Comparison of ENCODE assay signal across 15 mouse cellular contexts in genomic region chr1:76031171-76031922, GRCm38 (mm10).
A peak's percentile ranks its signal among the peaks of the same experiment; 100 is the strongest.
DNase-seq lines count a peak whose midpoint lies in the region; ATAC-seq and TF ChIP-seq lines count a peak whose summit lies in the region.
"Had no signal": no experiment of that assay in that cellular context is flagged by ENCODE, and none has a peak within 500 bp of the region (broad histone marks: within the 10 kb centered on the region; RNA-seq: fewer than 3 reads in every experiment).

No protein-coding gene starts in this region.

- no peak overlapping the region for H3K4me3 ChIP-seq in heart, embryonic 11.5 days (ENCODE audit: low read depth, low read length)
- no peak overlapping the region for H3K4me3 ChIP-seq in lung, embryonic 15.5 days
- H3K4me3 ChIP-seq in lung, adult 2 months (replicated peaks; ENCODE audit: extremely low read depth, low read depth, low read length) = no peak overlapping the region
- H3K4me3 ChIP-seq: embryonic facial prominence, embryonic 15.5 days had no signal

- H3K27me3 ChIP-seq in heart, embryonic 11.5 days (ENCODE audit: control insufficient read depth, insufficient read depth, low read length) = no peaks in the 10 kb centered on the region
- H3K27me3 ChIP-seq in lung, embryonic 15.5 days = no peaks in the 10 kb centered on the region
- H3K27me3 ChIP-seq: embryonic facial prominence, embryonic 15.5 days had no signal

- no peaks in the 10 kb centered on the region for H3K9me3 ChIP-seq in heart, embryonic 11.5 days (replicated peaks; ENCODE audit: control insufficient read depth, low read length)
- H3K9me3 ChIP-seq in lung, embryonic 15.5 days = no peaks in the 10 kb centered on the region
- H3K9me3 ChIP-seq: embryonic facial prominence, embryonic 15.5 days had no signal

- H3K4me2 ChIP-seq in heart, embryonic 11.5 days = no peak overlapping the region
- no peak overlapping the region for H3K4me2 ChIP-seq in lung, embryonic 15.5 days
- H3K4me2 ChIP-seq: embryonic facial prominence, embryonic 15.5 days; hindbrain, embryonic 14.5 days had no signal

- TF ChIP-seq POLR2A in lung, adult 2 months (IDR thresholded peaks at IDR 0.05; ENCODE audit: borderline replicate concordance, extremely low read depth, low read depth, low read length) = no peak

- WGBS in heart, embryonic 11.5 days (ENCODE audit: insufficient replicate concordance) = 58% methylated on average over 11 of the region's 11 CpGs
- 17% methylated on average over 11 of the region's 11 CpGs for WGBS in lung, embryonic 15.5 days
- WGBS in lung, adult 2 months = 22% methylated on average over 11 of the region's 11 CpGs

- H3K9ac ChIP-seq in heart, embryonic 11.5 days (ENCODE audit: low read depth, low read length) = no peak overlapping the region
- H3K9ac ChIP-seq in lung, embryonic 15.5 days = no peak overlapping the region
- H3K9ac ChIP-seq: embryonic facial prominence, embryonic 15.5 days; hindbrain, embryonic 14.5 days had no signal

- H3K36me3 ChIP-seq in heart, embryonic 11.5 days (ENCODE audit: control insufficient read depth, insufficient read depth, low read length) = no peaks in the 10 kb centered on the region
- H3K36me3 ChIP-seq in lung, embryonic 15.5 days = no peaks in the 10 kb centered on the region
- H3K36me3 ChIP-seq: embryonic facial prominence, embryonic 15.5 days had no signal

- peak; percentile 11 for DNase-seq in adrenal gland, adult 8-10 months
- DNase-seq in adrenal gland, postnatal 10 days = no peak
- DNase-seq in heart, postnatal 4 days = peak; percentile 14
- DNase-seq in lung, adult 2 months = no peak
- no peak for DNase-seq in B cell, adult 2 months
- no peak for DNase-seq in urinary bladder, postnatal 25 days (ENCODE audit: low spot score)
- DNase-seq: cerebellum, adult 18-20 months; gastrocnemius, postnatal 36 days; kidney, adult 11 months; thymus, adult 18-20 months had no signal

- TF ChIP-seq CTCF in lung, adult 2 months (IDR thresholded peaks at IDR 0.05; ENCODE audit: insufficient read depth, low read length) = no peak

- no peak for ATAC-seq in heart, embryonic 11.5 days (replicated peaks; ENCODE audit: insufficient number of reproducible peaks, low FRiP score, low TSS enrichment)
- no peak for ATAC-seq in lung, embryonic 15.5 days (ENCODE audit: borderline replicate concordance, extremely low read depth, low FRiP score, low TSS enrichment)
- ATAC-seq: forebrain, embryonic 16.5 days had no signal

- H3K4me1 ChIP-seq in heart, embryonic 11.5 days (ENCODE audit: control insufficient read depth, insufficient read depth, low read length) = no peaks in the 10 kb centered on the region
- peaks cover 16% of the 10 kb centered on the region for H3K4me1 ChIP-seq in lung, embryonic 15.5 days
- H3K4me1 ChIP-seq in lung, adult 2 months (ENCODE audit: control insufficient read depth, insufficient read depth, low read length) = no peaks in the 10 kb centered on the region; the same call in none of the 2 replicates
- H3K4me1 ChIP-seq: embryonic facial prominence, embryonic 15.5 days had no signal

- H3K27ac ChIP-seq in heart, embryonic 11.5 days (ENCODE audit: low read depth, low read length) = no peak overlapping the region
- peak overlapping the region; percentile 30 for H3K27ac ChIP-seq in lung, embryonic 15.5 days
- H3K27ac ChIP-seq: embryonic facial prominence, embryonic 15.5 days; hindbrain, embryonic 14.5 days had no signal

Comparison
In these comparisons a context has a peak if more than half of its experiments do, and no peak if none do; other contexts are left out.
1. DNase-seq: peak in adrenal gland, adult 8-10 months (single experiment) and heart, postnatal 4 days (single experiment); none in adrenal gland, postnatal 10 days (single experiment), lung, adult 2 months (single experiment), B cell, adult 2 months (0 of 2) and urinary bladder, postnatal 25 days (single experiment).